Mouse (Mus musculus): ENCODE measurements around the gene Rnf113a2.

Rnf113a2 gene

DNA sequence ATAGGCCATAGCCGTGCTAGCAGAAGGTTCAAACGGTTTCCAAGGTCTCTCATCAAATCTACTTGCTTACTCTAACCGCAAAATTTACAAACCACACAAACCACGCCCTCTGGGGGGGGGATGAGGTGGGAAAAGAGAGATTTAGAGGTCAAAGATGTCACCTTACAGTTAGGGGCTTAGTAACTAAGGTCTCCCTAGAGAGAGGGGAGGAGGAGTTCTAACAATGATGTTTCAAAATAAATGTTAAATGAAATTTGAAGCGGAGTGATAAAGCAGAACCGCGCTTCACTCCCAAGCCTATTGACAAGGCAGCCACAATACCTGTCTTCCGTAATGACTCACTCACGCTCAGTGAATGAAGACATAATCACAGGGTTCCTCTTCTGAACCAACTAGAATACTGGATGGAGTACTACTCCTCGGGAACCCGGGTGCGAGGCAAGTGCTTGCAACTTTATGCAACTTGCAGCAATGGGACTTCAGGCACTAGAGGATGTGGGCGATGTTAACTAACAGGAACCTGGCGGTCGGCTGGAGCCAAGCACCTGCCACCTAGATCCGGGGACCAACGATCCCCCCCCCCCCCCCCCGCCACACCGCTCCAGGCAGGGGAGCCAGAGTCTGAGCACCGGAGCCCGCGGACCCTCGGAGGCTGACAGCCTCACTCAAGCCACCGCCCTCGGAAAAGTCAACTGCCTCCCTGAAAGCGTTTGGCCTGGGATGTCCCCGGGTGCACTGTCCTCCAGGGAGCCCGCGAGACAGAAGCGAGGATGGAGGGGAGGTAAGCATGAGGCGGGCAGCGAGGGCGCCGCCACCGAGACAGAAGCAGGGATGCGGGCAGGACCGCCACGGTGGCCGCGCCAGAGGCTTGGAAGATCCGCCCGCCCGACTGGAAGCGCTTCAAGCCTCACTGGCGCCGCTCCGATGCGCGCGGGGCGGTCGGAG, 8.8 kb upstream of the Rnf113a2 start:
- DNase-seq (ENCODE audit: low spot score): peak; percentile 34

DNA sequence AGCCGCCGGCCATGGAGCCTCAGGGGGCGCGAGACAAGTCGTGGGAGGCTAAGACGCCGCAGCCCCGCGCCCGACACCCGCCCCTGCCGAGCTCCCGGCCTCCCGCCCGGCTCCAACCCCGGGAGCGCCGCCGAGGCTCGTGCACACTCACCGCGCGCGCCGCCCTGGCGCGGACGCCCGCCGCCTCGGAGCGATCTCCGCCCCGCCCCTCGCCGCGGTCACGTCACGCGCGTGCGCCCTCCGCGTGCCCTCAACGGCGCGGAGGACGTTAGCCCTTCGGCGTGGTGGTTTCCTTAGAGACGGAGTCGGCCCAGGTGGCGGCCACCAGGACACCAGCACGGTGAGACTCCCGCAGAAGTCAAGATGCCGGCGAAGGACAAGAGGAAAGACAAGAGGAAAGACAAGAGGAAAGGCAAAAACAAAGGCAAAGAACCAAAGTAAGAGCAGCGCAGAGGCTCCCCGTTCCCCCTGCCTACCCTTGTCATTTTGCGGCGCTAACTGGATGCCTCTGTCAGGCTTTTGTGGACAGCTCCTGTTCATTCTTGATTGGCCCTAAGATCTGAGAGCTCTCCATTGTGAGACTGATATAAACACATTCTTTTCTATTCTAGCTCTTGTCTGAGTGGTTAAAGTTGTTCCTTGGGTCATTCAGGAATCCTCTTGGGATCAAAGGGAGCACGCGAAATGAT, 8.0 kb upstream of the Rnf113a2 start, which contains the start of the genes Entpd5 and Bbof1:
Gene Entpd5 (minus strand): TSS at position 211 of the 689 bp plus-strand sequence.
Gene Bbof1 (plus strand): TSS at position 253 of the 689 bp plus-strand sequence.
- DNase-seq (ENCODE audit: low spot score): peak; percentile 78

DNA sequence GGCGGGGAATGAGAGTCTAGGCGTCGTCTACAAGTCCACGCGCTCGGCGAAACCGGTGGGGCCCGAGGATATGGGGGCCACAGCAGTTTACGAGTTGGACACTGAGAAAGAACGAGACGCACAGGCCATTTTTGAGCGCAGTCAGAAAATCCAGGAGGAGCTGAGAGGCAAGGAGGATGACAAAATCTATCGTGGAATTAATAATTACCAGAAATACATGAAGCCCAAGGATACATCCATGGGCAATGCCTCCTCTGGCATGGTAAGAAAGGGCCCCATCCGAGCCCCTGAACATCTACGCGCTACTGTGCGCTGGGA, 568 bp downstream of the Rnf113a2 start:
- no peak for DNase-seq (ENCODE audit: low spot score)

DNA sequence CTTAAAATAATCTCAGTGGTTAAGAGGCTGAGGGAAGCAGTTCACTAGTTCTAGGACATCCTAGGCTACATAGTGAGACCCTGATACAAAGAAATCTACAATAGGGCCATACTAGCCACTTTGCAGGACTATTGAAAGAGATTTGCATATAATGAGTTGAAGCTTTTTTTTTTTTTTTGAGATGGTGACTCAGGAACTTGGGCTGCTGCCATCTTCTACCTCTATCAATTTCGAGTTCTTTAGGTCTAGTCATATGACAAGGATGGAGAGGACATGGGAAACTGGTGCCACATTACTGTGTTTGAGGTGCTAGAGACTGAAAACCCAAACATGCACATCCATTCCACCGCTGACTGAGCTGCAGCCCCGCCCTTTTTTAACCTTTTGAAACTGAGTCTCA, 7.0 kb downstream of the Rnf113a2 start:
- no peak for DNase-seq (ENCODE audit: low spot score)

DNA sequence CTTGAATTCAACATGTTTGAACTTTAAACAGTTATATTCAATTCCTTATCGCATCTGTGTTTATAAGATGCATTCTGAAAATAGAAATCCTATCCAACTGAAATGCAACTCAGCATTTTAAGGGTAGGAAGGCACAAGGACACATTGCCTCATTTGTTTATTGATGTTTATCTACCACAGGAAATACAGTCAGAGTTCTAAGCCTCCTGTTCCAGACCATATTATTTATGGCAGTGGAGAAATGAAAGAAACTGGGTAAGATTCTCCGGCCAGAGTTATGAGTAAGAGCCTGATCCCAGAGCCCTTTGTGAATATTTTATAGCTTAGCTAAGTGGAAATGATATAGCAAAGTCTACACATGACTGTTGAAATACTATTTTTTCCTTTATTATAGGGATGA, 12.8 kb downstream of the Rnf113a2 start:
- no peak for DNase-seq (ENCODE audit: low spot score)

DNA sequence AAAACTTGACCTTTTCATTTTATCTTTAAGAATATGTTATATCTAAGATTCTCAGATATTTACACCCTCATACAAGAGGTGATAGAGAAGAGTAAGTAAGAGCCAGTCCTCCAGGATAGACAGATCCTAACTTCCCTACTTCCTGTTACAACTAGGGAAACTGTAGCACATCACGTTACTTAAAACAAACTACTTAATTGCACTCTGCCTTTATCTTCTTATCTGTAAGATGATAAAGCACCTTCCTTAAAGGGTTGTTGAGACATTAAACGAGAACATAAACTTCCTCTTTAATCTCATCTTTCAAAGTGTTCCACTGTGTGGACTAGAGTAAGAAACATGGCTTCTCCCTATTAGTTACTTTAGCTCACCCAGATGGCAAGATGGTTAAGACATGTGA, 21.7 kb downstream of the Rnf113a2 start:
- DNase-seq (ENCODE audit: low spot score): no peak

DNA sequence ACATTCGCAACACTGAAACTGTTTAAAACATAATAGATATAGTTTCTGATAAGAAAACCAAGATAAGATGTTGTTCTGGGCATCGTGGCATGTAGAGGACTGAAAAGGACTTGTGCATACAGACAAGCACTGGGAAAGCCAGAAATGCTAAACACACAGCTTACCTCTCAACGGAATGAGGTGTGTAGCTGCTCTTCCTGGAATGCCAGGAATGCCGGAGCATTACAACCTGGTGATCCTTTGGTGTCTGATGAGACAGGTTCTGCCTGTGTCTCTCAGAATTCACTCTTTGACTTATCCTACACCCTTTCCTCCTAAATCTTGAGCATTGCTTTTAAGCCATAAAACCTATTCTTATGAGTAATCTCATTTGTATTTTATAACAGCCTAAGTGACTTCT, 25.5 kb downstream of the Rnf113a2 start:
- DNase-seq (ENCODE audit: low spot score): no peak

DNA sequence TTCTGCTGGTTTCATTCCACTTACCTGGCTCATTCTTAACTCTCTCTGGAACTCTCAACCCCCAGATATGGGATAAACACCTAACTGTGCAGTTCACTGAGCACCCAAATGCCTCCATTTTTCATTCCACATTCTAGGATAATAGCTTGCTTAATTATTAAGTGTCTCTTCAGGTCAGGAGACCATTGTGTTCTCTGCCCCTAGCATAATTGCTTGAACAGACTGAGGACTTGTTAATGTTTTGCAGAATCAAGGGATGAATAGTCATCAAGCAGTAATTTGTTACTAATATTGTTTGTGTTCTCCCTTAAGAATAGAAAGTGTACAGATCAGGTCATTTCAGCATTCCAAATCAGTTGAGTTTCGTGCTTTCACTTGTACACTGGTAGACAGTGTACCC, 30.4 kb downstream of the Rnf113a2 start:
- DNase-seq (ENCODE audit: low spot score): no peak

DNA sequence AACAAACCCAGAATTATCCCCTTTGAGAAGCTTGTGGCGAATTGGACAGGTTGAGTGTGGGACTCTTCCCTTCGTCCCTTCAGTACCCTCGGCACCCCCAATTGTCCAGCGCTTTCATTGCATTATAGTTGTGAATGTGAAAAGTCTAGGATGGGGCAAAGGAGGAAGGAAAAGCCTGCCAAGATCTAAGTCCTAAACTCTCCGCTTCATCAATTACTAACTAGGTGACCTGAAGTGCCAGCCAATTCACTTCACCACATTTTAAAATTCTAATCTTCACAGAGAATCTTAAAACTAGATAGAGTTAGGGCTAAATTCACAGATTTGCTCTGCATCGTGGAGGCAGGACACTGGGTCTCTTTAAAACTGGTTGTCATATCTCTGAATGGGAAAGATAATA, 31.2 kb downstream of the Rnf113a2 start:
- DNase-seq (ENCODE audit: low spot score): no peak

DNA sequence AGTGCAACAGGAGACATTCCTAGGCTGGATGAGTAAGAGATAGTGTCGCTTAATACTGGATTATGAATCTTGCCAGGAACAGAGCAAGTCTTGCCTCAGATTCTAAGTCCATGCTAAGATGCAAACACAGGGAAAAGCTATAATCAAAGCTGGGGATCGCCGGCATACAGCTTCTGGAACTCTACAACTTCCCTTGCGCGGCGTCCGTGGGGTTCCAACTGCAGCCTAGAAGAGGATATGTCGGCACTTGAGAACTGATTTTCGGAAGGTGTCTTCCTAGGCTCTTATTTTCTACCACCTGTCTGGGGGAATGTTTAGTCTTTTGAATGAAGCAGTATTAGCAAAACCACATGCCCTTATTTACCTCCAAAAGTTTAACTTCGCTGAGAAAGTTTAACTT, 32.9 kb downstream of the Rnf113a2 start:
- DNase-seq (ENCODE audit: low spot score): peak; percentile 32

DNA sequence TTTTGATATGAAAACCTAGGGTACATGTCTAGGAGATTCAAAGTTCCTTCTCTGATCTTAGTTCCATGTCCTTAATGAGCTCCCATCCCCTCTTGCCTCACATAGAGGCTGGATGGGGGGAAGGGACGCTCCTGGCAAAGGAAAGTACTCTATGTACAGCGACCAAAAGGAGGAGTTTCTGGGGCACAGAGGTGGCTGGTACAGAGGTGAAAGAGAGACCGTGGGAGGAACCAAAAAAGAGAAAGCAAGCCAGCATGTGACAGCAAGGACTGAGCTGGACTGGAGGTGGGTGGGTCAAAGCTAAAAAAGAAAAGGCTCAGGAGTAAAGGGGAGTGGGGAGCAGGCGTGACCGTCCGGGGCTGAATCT, 33.3 kb downstream of the Rnf113a2 start:
- peak; percentile 97 for DNase-seq (ENCODE audit: low spot score)

DNA sequence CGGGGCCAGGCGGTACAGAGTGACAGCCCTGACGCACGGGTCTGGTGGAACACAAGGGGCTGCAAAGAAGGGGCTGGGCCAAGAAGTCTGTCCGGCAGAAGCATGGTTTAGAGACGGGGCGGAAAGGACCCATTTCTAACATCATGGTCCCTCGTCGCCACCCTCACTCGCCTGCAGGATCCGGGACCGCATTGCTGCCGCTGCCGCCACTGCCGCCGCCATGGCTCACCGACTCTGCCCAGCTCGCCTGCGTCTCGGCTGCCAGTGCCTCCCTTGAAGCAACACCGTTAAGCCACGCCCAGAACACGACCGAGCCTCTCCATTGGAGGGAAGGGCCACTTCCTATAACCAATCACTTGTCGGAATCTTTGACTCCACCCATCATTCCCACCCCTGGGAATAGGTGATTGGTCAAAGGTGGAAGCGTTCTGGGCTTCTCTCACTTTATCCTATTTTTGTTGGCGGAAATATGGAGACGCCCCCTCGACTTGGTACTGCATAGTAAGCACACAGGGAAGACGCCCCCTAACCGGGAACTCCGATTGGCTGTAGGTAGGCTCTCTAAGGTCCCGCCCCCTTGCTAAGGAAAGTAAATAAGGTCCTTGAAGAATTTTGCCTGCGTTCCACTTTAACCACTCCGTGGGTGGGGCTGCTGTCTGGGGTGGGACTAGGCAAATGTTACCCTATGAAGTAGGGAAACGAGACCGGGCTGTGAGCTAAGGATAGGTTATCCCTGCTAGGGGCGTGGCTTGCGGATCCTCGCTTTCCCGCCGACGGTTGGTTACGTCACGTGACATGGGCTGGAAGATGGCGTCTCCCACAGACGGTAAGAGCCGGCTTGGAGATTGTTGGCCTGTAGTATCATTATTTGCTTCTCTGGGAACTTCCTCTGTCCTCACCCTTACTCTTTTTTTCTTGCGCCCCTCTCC, 34.0 kb downstream of the Rnf113a2 start, which contains the start of the genes Aldh6a1 and Lin52:
Gene Aldh6a1 (minus strand): TSS at position 287 of the 929 bp plus-strand sequence.
Gene Lin52 (plus strand): TSS at position 705 of the 929 bp plus-strand sequence.
- peak; percentile 100 for DNase-seq (ENCODE audit: low spot score)

DNA sequence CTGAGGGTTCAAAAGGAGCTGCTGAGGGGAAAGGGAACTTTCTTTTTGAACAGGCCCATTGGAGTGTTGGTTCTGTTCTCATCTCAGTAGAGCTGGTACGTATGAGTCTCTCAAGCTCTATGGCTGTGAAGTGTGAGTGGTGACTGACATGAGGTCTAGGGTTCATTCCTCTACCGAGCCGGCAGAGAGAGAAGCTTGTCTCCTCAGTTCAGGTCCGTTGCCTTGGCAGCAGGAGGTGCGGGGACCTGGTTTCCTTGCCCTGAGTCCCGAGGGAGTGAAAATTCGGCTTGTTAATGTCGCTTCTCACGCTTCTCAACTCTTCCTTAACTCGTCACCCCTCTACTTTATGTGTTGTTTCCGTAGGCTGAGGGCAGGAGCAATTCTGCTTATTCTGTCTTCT, 34.8 kb downstream of the Rnf113a2 start:
- no peak for DNase-seq (ENCODE audit: low spot score)

DNA sequence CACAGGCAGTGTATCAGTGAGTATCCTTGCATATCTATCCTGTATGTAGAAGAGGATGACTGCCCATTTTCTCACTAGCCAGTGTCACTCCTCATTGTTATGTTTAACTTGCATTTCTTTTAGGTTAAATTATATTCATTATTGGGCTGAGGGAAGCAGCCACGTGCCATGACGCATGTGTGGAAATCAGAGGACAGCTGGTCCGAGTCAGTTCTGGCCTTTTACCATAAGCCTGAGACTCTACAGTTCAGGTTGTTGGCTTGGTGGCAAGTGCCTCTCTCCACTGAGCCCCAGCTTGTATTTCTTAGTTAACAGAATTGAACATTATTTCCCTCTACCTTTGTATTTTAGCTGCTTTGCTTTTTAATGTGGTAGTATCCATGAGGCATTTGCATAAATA, 39.9 kb downstream of the Rnf113a2 start:
- DNase-seq (ENCODE audit: low spot score): no peak

DNA sequence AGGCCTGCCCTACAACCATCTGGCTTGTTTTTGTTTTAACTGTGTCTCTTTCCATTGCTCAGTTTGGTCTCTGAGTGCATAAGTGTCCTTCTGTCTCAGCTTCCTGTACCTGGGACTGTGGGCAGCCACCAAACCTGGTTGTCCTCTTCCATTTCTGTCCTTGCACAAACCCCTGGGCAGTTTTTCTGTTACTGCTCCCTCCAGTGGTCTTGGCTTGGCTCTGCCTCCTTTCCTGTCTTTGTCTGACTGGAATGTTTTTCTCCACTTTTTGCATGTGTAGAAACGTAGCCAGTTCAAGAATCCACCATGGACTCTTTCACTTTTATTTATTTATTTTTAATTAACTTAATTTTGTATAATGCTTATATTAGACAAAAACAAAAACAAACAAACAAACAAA, 42.8 kb downstream of the Rnf113a2 start:
- peak; percentile 37 for DNase-seq (ENCODE audit: low spot score)

DNA sequence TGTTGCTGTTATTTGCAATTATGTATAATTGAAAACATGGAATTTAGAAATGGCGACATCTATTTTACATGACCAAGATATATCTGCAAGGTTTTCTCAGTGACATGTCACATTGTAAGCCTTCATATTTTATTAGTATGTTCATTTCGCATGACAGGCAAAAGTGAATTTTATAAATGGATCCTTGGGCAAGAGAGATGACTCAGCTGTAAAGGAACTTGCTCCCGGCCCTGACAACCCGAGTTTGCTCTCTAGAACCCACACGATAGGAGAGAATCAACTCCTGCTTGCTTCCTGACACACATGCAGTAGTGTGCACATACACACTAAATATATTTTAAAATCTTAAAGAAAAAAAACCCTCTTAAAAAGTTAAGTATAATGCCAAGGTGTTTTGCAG, 44.4 kb downstream of the Rnf113a2 start:
- peak; percentile 25 for DNase-seq (ENCODE audit: low spot score)

DNA sequence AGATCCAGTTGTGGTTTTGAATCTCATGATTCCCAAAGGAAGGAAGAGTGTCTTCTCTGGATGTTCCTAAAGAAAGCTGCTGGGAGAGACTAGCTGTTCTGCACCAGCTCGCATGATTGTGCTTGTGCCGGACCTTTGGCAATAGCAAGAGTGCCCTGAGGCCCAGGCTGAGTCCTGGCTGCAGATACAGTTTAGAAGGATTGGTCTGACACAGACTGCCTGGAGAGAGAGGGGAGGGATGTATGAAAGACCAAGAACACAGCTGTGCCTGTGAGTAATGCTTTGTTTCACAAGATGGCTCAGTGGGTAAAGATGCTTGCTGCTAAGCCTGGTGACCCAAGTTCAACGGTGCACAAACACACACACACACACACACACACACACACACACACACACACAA, 45.9 kb downstream of the Rnf113a2 start:
- peak; percentile 50 for DNase-seq (ENCODE audit: low spot score)
